Mouse (Mus musculus) heart, postnatal 0 days (tissue): ENCODE results near the gene Eps8. TPM values are rescaled to one million over a fixed set of nuclear protein-coding genes. Genes with fewer than 3 reads are reported as not detected.

Experiments
- ATAC-seq: fragments of 200-750 bp; cut with Nextera tagmentation; 2 replicates; pipeline ENCODE4 v1.8.0; 2017; ENCODE audit warnings: low read depth, moderate number of reproducible peaks, moderate library complexity; ENCODE audit not compliant: insufficient read depth
- DNase-seq: peaks from one replicate; pipeline ENCODE4 v3.0.0-alpha.2; 2016; ENCODE audit warnings: low spot score
- H3K27ac ChIP-seq: fragments of 300-500 bp; sonication (generic); 2 replicates; pipeline ENCODE4 v1.5.1; 2014; ENCODE audit warnings: low read depth, mild to moderate bottlenecking
- H3K27me3 ChIP-seq: fragments of 300-500 bp; sonication (generic); 2 replicates; pipeline ENCODE4 v1.6.1; 2014; ENCODE audit warnings: low read length, mixed read lengths; ENCODE audit not compliant: control insufficient read depth, insufficient read depth
- H3K36me3 ChIP-seq: fragments of 300-500 bp; sonication (generic); replicated peaks from 2 replicates; pipeline ENCODE4 v1.6.1; 2014; ENCODE audit warnings: low read length, mixed read lengths; ENCODE audit not compliant: control insufficient read depth, insufficient read depth
- H3K4me1 ChIP-seq: fragments of 300-500 bp; sonication (generic); 2 replicates; pipeline ENCODE4 v1.6.1; 2014; ENCODE audit warnings: antibody characterized with exemption; ENCODE audit not compliant: control insufficient read depth, insufficient read depth
- H3K4me2 ChIP-seq: fragments of 300-500 bp; sonication (generic); 2 replicates; pipeline ENCODE4 v1.6.1; 2014; ENCODE audit warnings: low read depth, mild to moderate bottlenecking, low read length, moderate library complexity
- H3K4me3 ChIP-seq: fragments of 300-500 bp; sonication (generic); 2 replicates; pipeline ENCODE4 v1.5.1; 2014; ENCODE audit warnings: low read depth, low read length
- H3K9ac ChIP-seq: fragments of 300-500 bp; sonication (generic); replicated peaks from 2 replicates; pipeline ENCODE4 v1.6.1; 2014; ENCODE audit warnings: low read depth, low read length, mixed read lengths
- H3K9me3 ChIP-seq: fragments of 300-500 bp; sonication (generic); replicated peaks from 2 replicates; pipeline ENCODE4 v1.6.1; 2016; ENCODE audit warnings: low read length; ENCODE audit not compliant: control insufficient read depth
- CTCF ChIP-seq: IDR thresholded peaks from 2 replicates; pipeline ENCODE4 v1.5.1; 2016; ENCODE audit warnings: antibody characterized with exemption, control low read depth, low read depth
- EP300 ChIP-seq: IDR thresholded peaks from 2 replicates; pipeline ENCODE4 v1.6.1; 2016; ENCODE audit warnings: antibody characterized with exemption, low read depth
- WGBS: fragments of 180-500 bp; shearing (Covaris S2); extraction: QIAGEN DNeasy Blood & Tissue Kit; methylation state at CpG from one replicate; pipeline ENCODE4 v1.1.7; 2014; 5-methylcytosine and 5-hydroxymethylcytosine counted together
- polyA plus RNA-seq: library from polyadenylated mRNA; unstranded; fragments of >200 nt; fragmentation: Nextera tagmentation; extraction: Ambion mirVana; gene quantifications from 2 replicates; pipeline ENCODE4 v1.2.1, GENCODE M21; 2015
- total RNA-seq: library from RNA; depleted of rRNA; stranded (reverse); fragments of >200 nt; gene quantifications from 2 replicates; pipeline ENCODE4 v1.2.3, GENCODE M21; 2014; ENCODE audit warnings: low replicate concordance

Eps8 gene
- total and polyA plus RNA-seq, 2 experiments from 2014 or later = 15.1 to 24.4 TPM

- H3K4me2 ChIP-seq = peak overlapping the region; percentile 94
- no peaks in the 10 kb centered on the region for H3K4me1 ChIP-seq
- H3K27me3 ChIP-seq = no peaks in the 10 kb centered on the region
- TF ChIP-seq CTCF (no peak), EP300 (no peak)
- H3K4me3 ChIP-seq = peak overlapping the region; percentile 97
- no peak overlapping the region for H3K9ac ChIP-seq
- no peak for DNase-seq
- ATAC-seq = no peak; the same call in 1 of the 2 replicates
- H3K27ac ChIP-seq = no peak overlapping the region
- H3K9me3 ChIP-seq = peaks cover 4% of the 10 kb centered on the region; the same call in 1 of the 2 replicates
- WGBS = 30% methylated on average over 4 of the region's 7 CpGs
- no peaks in the 10 kb centered on the region for H3K36me3 ChIP-seq
Observed at GRCm38 (mm10) chr6:137649528-137649927, 5.1 kb downstream of the Eps8 start.

- Histone ChIP-seq H3K4me3 (peak overlapping the region; percentile 97), H3K4me1 (no peaks in the 10 kb centered on the region), H3K9ac (peak overlapping the region; percentile 74), H3K27ac (peak overlapping the region; percentile 47), H3K4me2 (peak overlapping the region; percentile 94), H3K27me3 (no peaks in the 10 kb centered on the region), H3K9me3 (peaks cover 4% of the 10 kb centered on the region; the same call in 1 of the 2 replicates), H3K36me3 (no peaks in the 10 kb centered on the region)
- ATAC-seq (peak; percentile 88), DNase-seq (peak; percentile 69)
- TF ChIP-seq EP300 = no peak
- TF ChIP-seq CTCF = peak; percentile 32
- under 1% methylated on average over 46 of the region's 51 CpGs for WGBS
Observed at GRCm38 (mm10) chr6:137649068-137649480, 5.6 kb downstream of the Eps8 start.

DNA sequence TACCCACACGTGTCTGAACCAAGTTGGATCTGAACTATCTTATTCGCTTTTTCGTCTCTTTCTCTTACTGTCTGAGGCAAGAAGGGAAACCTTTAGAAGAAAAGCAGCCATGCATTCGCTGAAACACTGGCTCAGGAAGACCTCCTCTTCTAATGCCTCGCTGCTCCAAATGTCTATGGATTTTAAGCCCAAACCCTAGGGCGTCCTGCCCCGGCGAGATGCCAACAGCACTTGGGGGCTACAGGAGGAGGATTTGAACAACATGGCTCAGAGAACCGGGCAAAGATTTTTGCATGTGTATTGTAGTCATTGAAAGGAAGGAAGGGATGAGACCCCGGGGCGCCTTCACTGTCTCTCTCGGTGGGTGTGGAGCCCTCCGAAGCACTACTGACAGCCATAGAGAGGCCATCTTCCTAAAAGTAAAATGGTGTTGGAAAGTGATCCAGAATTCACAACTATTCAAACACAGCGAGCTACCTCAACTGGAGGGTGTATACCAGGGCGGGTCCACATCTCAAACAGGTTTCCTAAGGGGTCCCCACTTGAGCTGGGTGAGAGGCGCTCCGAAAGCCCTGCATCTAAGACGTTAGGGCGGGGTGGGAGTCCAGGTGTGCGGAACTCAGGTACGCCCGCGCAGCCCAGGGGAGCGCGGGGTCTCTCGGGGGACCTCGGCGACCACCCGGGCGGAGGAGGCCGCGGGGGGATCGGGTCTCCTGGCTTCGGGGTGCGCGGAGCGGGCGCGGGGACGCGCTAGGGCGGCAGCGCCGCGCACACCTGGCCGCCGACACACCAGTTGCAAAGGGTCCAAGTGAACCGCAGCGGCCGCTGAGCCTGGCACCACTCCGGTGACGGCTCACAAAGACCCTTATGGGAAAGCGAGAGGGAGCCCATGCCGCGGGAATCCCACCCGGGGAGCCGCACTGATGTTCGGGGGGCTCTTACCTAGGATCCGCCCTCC is 6.3 kb downstream of the Eps8 start:
- H3K4me3 ChIP-seq = peak overlapping the region; percentile 97
- 2% methylated on average over 56 of the region's 59 CpGs for WGBS
- H3K4me1 ChIP-seq = no peaks in the 10 kb centered on the region
- peaks cover 4% of the 10 kb centered on the region; the same call in 1 of the 2 replicates for H3K9me3 ChIP-seq
- no peaks in the 10 kb centered on the region for H3K27me3 ChIP-seq
- peak; percentile 10; the same call in 1 of the 2 replicates for ATAC-seq
- H3K9ac ChIP-seq = peak overlapping the region; percentile 74
- no peaks in the 10 kb centered on the region for H3K36me3 ChIP-seq
- peak overlapping the region; percentile 47 for H3K27ac ChIP-seq
- peak; percentile 12 for DNase-seq
- no peak for TF ChIP-seq CTCF
- peak overlapping the region; percentile 94 for H3K4me2 ChIP-seq

DNA sequence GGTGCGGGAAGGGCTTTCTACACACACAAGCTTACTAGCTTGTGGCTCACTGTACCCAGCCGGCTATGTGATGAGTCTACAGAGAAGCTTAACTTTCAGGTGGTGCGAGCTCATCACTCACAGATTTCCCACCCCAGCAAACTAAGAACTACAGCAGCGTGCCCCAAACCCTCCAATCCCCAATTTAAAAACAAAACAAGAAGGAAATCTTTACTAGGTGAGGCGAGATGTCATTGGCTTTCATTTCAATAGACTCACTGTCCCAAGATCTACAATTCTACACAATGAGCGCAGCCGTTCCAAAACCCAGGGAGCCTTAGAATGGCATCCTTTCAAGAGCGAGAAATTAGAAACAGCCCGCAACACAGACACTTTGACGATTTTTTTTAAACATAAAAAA is 7.0 kb downstream of the Eps8 start:
- Histone ChIP-seq H3K36me3 (no peaks in the 10 kb centered on the region), H3K27ac (peak overlapping the region; percentile 47; the same call in 1 of the 2 replicates), H3K4me3 (peak overlapping the region; percentile 97), H3K4me2 (peak overlapping the region; percentile 94), H3K9me3 (peaks cover 4% of the 10 kb centered on the region; the same call in 1 of the 2 replicates), H3K4me1 (no peaks in the 10 kb centered on the region), H3K9ac (peak overlapping the region; percentile 74; the same call in 1 of the 2 replicates), H3K27me3 (no peaks in the 10 kb centered on the region)
- WGBS = 30% methylated on average over 10 of the region's 10 CpGs
- TF ChIP-seq CTCF (no peak), EP300 (no peak)
- DNase-seq = peak; percentile 8
- ATAC-seq = no peak

- no peak for TF ChIP-seq EP300
- no peak for TF ChIP-seq CTCF
- no peak for ATAC-seq
- no peak overlapping the region for H3K9ac ChIP-seq
- H3K27ac ChIP-seq = no peak overlapping the region; the same call in 1 of the 2 replicates
- H3K36me3 ChIP-seq = no peaks in the 10 kb centered on the region
- peak overlapping the region; percentile 97; the same call in 1 of the 2 replicates for H3K4me3 ChIP-seq
- no peaks in the 10 kb centered on the region for H3K4me1 ChIP-seq
- peak overlapping the region; percentile 94 for H3K4me2 ChIP-seq
- WGBS = 65% methylated on average over 2 of the region's 2 CpGs
- H3K9me3 ChIP-seq = peaks cover 4% of the 10 kb centered on the region; the same call in 1 of the 2 replicates
- no peaks in the 10 kb centered on the region for H3K27me3 ChIP-seq
- DNase-seq = peak; percentile 5
Observed at GRCm38 (mm10) chr6:137646726-137647125, 8.0 kb downstream of the Eps8 start.
